Mouse (Mus musculus): ENCODE results near the gene Spn. TPM values are rescaled to one million over a fixed set of nuclear protein-coding genes. Genes with fewer than 3 reads are reported as not detected.
"Not testable (repeated sequence)": the region's sequence is repeated elsewhere in the genome, so short reads cannot be mapped to it uniquely, and the experiment has no call there.

Spn gene
- total RNA-seq, 2 experiments from 2014 or later: 0.76 to 0.92 TPM

DNA sequence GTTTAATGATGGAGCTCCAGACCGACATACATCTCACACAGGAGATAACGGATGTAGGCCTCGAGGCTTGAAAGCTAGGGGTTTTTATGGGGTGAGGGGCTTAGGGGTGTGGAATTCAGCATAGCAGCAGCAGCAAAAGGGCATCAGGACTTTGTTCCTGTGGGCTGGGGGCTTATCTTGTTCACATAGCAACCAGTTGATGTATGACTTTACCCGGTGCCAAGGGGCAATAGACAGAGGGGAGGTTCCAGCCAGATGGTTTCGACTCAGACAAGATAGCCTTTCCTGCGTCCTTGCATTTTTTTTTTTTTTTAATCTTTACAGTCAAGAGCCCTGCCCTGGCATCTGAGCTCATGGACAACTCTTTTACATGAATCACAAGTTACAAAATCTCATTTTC, 51.9 kb downstream of the Spn start:
- intact Hi-C loops (cut with DNase I); DNase-seq: not testable (repeated sequence)

DNA sequence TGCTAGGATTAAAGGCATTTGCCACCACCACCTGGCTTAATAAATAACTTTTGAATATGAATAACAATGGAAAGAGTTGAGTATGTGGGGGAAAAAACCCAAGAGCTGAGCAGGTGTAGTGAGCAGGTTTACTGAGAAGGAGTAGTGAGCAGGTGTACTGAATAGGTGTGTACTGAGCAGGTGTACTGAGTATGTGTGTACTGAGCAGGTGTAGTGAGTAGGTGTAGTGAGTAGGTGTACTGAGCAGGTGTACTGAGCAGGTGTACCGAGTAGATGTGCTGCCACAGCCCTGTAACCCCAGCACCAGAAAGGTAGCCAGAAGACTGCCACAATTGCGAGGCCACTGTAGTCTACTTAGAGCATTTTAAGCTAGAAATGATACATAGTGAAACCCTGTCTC, 52.8 kb downstream of the Spn start:
- DNase-seq: no peak
- intact Hi-C loops (cut with DNase I): no loop called here

DNA sequence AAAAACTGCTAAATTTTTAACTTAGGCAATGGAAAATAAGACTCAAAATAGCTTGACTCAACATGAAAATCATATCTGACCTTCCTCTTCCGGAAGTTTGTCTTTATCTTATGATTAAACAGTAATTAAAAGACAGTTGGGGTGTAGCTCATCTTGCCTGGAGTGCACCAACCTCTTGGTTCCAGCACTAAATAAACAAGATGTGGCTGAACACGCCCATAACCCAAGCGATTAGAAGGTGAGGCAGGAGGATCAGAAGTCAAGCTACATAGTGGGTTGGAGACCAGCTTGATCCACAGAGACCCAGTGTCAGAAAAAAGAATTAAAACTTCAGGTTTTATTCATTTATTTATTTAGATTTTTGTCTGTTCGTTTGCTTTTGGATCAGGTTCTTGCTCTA, 53.9 kb downstream of the Spn start:
- intact Hi-C loops (cut with DNase I): no loop called here

GRCm38 (mm10) chr7:127082995-127083394, 54.6 kb downstream of the Spn start:
- no peak for DNase-seq
- intact Hi-C loops (cut with DNase I): no loop called here

More for the DNA sequence above, 53.9 kb downstream of the Spn start:
- no peak for DNase-seq

GRCm38 (mm10) chr7:127082271-127082670, 55.4 kb downstream of the Spn start:
- DNase-seq: no peak
- intact Hi-C loops (cut with DNase I): no loop called here

Other genes with a start within 250 kb of the Spn start
- 10 to 100 TPM in 1 of 2 experiments, 1 to 10 TPM in 1; 9.5 to 11.5 TPM for gene Tmem219, start 214.9 kb downstream of the Spn start, total RNA-seq (2021)
- gene Kctd13, start 208.9 kb downstream of the Spn start, total RNA-seq (2021): 1 to 10 TPM; 5.4 to 7.4 TPM
- not detected for gene Asphd1, start 188.2 kb downstream of the Spn start, total RNA-seq (2021)
- gene Sez6l2, start 187.3 kb downstream of the Spn start, total RNA-seq (2021): 1 to 10 TPM; 6.4 to 10.0 TPM
- gene Cdipt, start 161.9 kb downstream of the Spn start, total RNA-seq (2021): 10 to 100 TPM; 52.2 to 55.4 TPM
- under 1 TPM; 0.31 to 0.65 TPM for gene Cdiptos, start 161.7 kb downstream of the Spn start, total RNA-seq (2021)
- gene Mvp, start 123.2 kb downstream of the Spn start, total RNA-seq (2021): 10 to 100 TPM; 53.5 to 57.7 TPM
- not detected for gene Pagr1b, start 121.3 kb downstream of the Spn start, total RNA-seq (2021)
- gene Pagr1a, start 120.5 kb downstream of the Spn start, total RNA-seq (2021): 10 to 100 TPM in 1 of 2 experiments, not detected in 1; 11.8 TPM
- gene Gm42742, start 116.7 kb downstream of the Spn start, total RNA-seq (2021): 10 to 100 TPM; 25.2 to 28.6 TPM
- 1 to 10 TPM in 1 of 2 experiments, under 1 TPM in 1; 0.57 to 1.2 TPM for gene Prrt2, start 116.6 kb downstream of the Spn start, total RNA-seq (2021)
- 10 to 100 TPM; 66.5 to 71.5 TPM for gene Maz, start 110.8 kb downstream of the Spn start, total RNA-seq (2021)
- gene Kif22, start 95.4 kb downstream of the Spn start, total RNA-seq (2021): 1 to 10 TPM; 1.0 to 2.6 TPM
- not detected for gene Zg16, start 50.5 kb downstream of the Spn start, total RNA-seq (2021)
- 1 to 10 TPM; 1.6 to 1.9 TPM for gene AI467606, start 46.5 kb downstream of the Spn start, total RNA-seq (2021)
- not detected for gene Qprt, start 15.6 kb downstream of the Spn start, total RNA-seq (2021)
- 10 to 100 TPM; 36.9 to 38.0 TPM for gene Cd2bp2, start 58.2 kb upstream of the Spn start, total RNA-seq (2021)
- 10 to 100 TPM; 24.6 to 26.4 TPM for gene Tbc1d10b, start 70.6 kb upstream of the Spn start, total RNA-seq (2021)
- 1 to 10 TPM; 2.4 to 2.5 TPM for gene Mylpf, start 71.1 kb upstream of the Spn start, total RNA-seq (2021)
- 1 to 10 TPM; 6.0 to 6.6 TPM for gene Zfp553, start 95.2 kb upstream of the Spn start, total RNA-seq (2021)
- gene Sept1, start 95.3 kb upstream of the Spn start, total RNA-seq (2021): 1 to 10 TPM; 2.8 TPM
- gene Zfp771, start 106.5 kb upstream of the Spn start, total RNA-seq (2021): 10 to 100 TPM; 19.1 TPM
- 10 to 100 TPM; 40.7 to 45.0 TPM for gene Dctpp1, start 122.9 kb upstream of the Spn start, total RNA-seq (2021)
- gene Sephs2, start 136.2 kb upstream of the Spn start, total RNA-seq (2021): 10 to 100 TPM; 26.7 to 31.4 TPM
- gene Itgal, start 158.4 kb upstream of the Spn start, total RNA-seq (2021): 1 to 10 TPM; 1.2 to 1.5 TPM
- gene Zfp768, start 207.8 kb upstream of the Spn start, total RNA-seq (2021): 10 to 100 TPM; 34.8 to 35.5 TPM
- gene Zfp747, start 238.2 kb upstream of the Spn start, total RNA-seq (2021): 1 to 10 TPM; 5.0 to 5.6 TPM
- 1 to 10 TPM; 2.2 to 3.2 TPM for gene 9130019O22Rik, start 249.3 kb upstream of the Spn start, total RNA-seq (2021)